Mouse (Mus musculus) C2C12 (cell line): ENCODE data around the gene Slfn4. TPM values are rescaled to one million over a fixed set of nuclear protein-coding genes. Genes with fewer than 3 reads are reported as not detected.
"Not testable (repeated sequence)": the region's sequence is repeated elsewhere in the genome, so short reads cannot be mapped to it uniquely, and the experiment has no call there.

Experiments used
- H3K27me3 ChIP-seq: one replicate; pipeline ENCODE4 v1.6.1; 2011; ENCODE audit not compliant: control insufficient read depth, insufficient read depth, insufficient read length
- H3K36me3 ChIP-seq: one replicate; pipeline ENCODE4 v1.6.1; 2011; ENCODE audit not compliant: control insufficient read depth, insufficient read depth
- H3K4me3 ChIP-seq: one replicate; pipeline ENCODE4 v1.5.1; 2011; ENCODE audit warnings: mild to moderate bottlenecking, control low read depth; ENCODE audit not compliant: poor library complexity, insufficient read depth, severe bottlenecking
- H3K79me2 ChIP-seq: one replicate; pipeline ENCODE4 v1.6.1; 2011; ENCODE audit not compliant: control insufficient read depth, insufficient read depth
- H3K79me3 ChIP-seq: one replicate; pipeline ENCODE4 v1.6.1; 2011; ENCODE audit warnings: low read depth, control low read depth
- H3ac ChIP-seq: one replicate; pipeline ENCODE3; 2011; ENCODE audit warnings: low read depth; ENCODE audit not compliant: control insufficient read depth, insufficient read length
- CEBPB ChIP-seq: IDR thresholded peaks from one replicate; pipeline ENCODE4 v1.6.1; 2011; ENCODE audit warnings: low read depth, mild to moderate bottlenecking, control low read depth, moderate library complexity
- CTCF ChIP-seq: IDR thresholded peaks from one replicate; pipeline ENCODE4 v1.5.1; 2011; ENCODE audit not compliant: control insufficient read depth, insufficient read depth, insufficient read length
- FOSL1 ChIP-seq: IDR thresholded peaks from one replicate; pipeline ENCODE4 v1.8.0; 2011; ENCODE audit warnings: mild to moderate bottlenecking, low read length; ENCODE audit not compliant: poor library complexity, insufficient read depth, severe bottlenecking
- MAX ChIP-seq: IDR thresholded peaks from one replicate; pipeline ENCODE4 v1.6.1; 2011; ENCODE audit warnings: mild to moderate bottlenecking, control low read depth
- MYOD1 ChIP-seq: IDR thresholded peaks from one replicate; pipeline ENCODE4 v1.6.1; 2011; ENCODE audit warnings: low read depth; ENCODE audit not compliant: control insufficient read depth, insufficient read length
- MYOG ChIP-seq: IDR thresholded peaks from one replicate; pipeline ENCODE4 v1.6.1; 2011; ENCODE audit not compliant: control insufficient read depth, insufficient read length; ENCODE audit errors: extremely low read depth
- USF1 ChIP-seq: IDR thresholded peaks from one replicate; pipeline ENCODE4 v1.6.1; 2011; ENCODE audit warnings: low read depth, mild to moderate bottlenecking, control low read depth, moderate library complexity
- long read RNA-seq, 2 experiments: library from polyadenylated mRNA; unstranded; transcript quantifications; one replicate each; pipeline ENCODE4 v2.0.0; 2019 to 2020
- polyA plus RNA-seq: library from polyadenylated mRNA; unstranded; fragments of >200 nt; fragmentation: generic; extraction: Trizol; gene quantifications from one replicate; pipeline ENCODE4 v1.2.1, GENCODE M21; 2012; ENCODE audit warnings: missing spikeins

Gene Slfn4
- polyA plus RNA-seq = not detected
- long read RNA-seq, experiment 1 = 0 reads
- long read RNA-seq, experiment 2 = 0 reads

- H3K4me3 ChIP-seq = no peak within 1 kb of the TSS
- TF ChIP-seq USF1 (no peak), FOSL1 (no peak), CTCF (no peak), CEBPB (no peak), MYOG (no peak), MAX (no peak), MYOD1 (no peak)
- H3K79me2 ChIP-seq = no peaks in the 10 kb centered on the region
- peaks cover 3% of the 10 kb centered on the region for H3K27me3 ChIP-seq
- no peaks in the 10 kb centered on the region for H3K79me3 ChIP-seq
- no peak within 1 kb of the TSS for H3ac ChIP-seq
- no peaks in the 10 kb centered on the region for H3K36me3 ChIP-seq
Observed at GRCm38 (mm10) chr11:83174948-83175539, at the start of gene Slfn4. Gene Slfn4 (plus strand): TSS chr11:83175186.

GRCm38 (mm10) chr11:83125633-83126032, 49.4 kb upstream of the Slfn4 start:
- H3K79me2 ChIP-seq, H3K4me3 ChIP-seq, H3K27me3 ChIP-seq, H3K79me3 ChIP-seq, H3ac ChIP-seq, H3K36me3 ChIP-seq: not testable (repeated sequence)

- H3K4me3 ChIP-seq, H3K27me3 ChIP-seq, H3ac ChIP-seq, H3K36me3 ChIP-seq, H3K79me2 ChIP-seq, H3K79me3 ChIP-seq: not testable (repeated sequence)
Observed at GRCm38 (mm10) chr11:83137253-83137652, 37.7 kb upstream of the Slfn4 start.

GRCm38 (mm10) chr11:83148939-83149338, 26.0 kb upstream of the Slfn4 start:
- not testable (repeated sequence) for H3ac ChIP-seq, H3K4me3 ChIP-seq, H3K36me3 ChIP-seq, H3K79me2 ChIP-seq, H3K27me3 ChIP-seq, H3K79me3 ChIP-seq

GRCm38 (mm10) chr11:83191134-83191893, 16.3 kb downstream of the Slfn4 start, which contains the start of gene Slfn3:
Gene Slfn3 (plus strand): TSS chr11:83191330.
- H3K36me3 ChIP-seq = no peaks in the 10 kb centered on the region
- H3K27me3 ChIP-seq = no peaks in the 10 kb centered on the region
- peak within 1 kb of the TSS; percentile 28 for H3K4me3 ChIP-seq
- no peaks in the 10 kb centered on the region for H3K79me2 ChIP-seq
- TF ChIP-seq MYOG (no peak), MYOD1 (no peak), MAX (no peak), USF1 (no peak), CTCF (no peak), FOSL1 (no peak), CEBPB (no peak)
- no peak within 1 kb of the TSS for H3ac ChIP-seq
- H3K79me3 ChIP-seq = no peaks in the 10 kb centered on the region

GRCm38 (mm10) chr11:83192001-83192400, 17.0 kb downstream of the Slfn4 start:
- Histone ChIP-seq H3K4me3 (no peak overlapping the region), H3K36me3 (no peaks in the 10 kb centered on the region), H3K27me3 (no peaks in the 10 kb centered on the region), H3ac (no peak overlapping the region), H3K79me3 (no peaks in the 10 kb centered on the region), H3K79me2 (no peaks in the 10 kb centered on the region)
- TF ChIP-seq MAX = no peak
- TF ChIP-seq CTCF = no peak
- no peak for TF ChIP-seq USF1
- TF ChIP-seq MYOD1 = no peak
- TF ChIP-seq CEBPB = no peak
- TF ChIP-seq FOSL1 = no peak
- TF ChIP-seq MYOG = no peak
